Mouse (Mus musculus) layer of hippocampus, adult 18-20 months (tissue): ENCODE data around the gene Nt5c. TPM values are rescaled to one million over a fixed set of nuclear protein-coding genes. Genes with fewer than 3 reads are reported as not detected.
"Not testable (repeated sequence)": the region's sequence is repeated elsewhere in the genome, so short reads cannot be mapped to it uniquely, and the experiment has no call there.

Source experiments
- DNase-seq, 2 experiments: peaks; one replicate each; pipeline ENCODE4 v3.0.0; 2022; ENCODE audit warnings: low spot score in 2 of 2
- total RNA-seq, 2 experiments: library from RNA; stranded (reverse); gene quantifications; 2 replicates each; pipeline ENCODE4 v1.2.3; 2021

The Nt5c gene
- total RNA-seq, 2 experiments from 2014 or later: 66.5 to 66.8 TPM

DNA sequence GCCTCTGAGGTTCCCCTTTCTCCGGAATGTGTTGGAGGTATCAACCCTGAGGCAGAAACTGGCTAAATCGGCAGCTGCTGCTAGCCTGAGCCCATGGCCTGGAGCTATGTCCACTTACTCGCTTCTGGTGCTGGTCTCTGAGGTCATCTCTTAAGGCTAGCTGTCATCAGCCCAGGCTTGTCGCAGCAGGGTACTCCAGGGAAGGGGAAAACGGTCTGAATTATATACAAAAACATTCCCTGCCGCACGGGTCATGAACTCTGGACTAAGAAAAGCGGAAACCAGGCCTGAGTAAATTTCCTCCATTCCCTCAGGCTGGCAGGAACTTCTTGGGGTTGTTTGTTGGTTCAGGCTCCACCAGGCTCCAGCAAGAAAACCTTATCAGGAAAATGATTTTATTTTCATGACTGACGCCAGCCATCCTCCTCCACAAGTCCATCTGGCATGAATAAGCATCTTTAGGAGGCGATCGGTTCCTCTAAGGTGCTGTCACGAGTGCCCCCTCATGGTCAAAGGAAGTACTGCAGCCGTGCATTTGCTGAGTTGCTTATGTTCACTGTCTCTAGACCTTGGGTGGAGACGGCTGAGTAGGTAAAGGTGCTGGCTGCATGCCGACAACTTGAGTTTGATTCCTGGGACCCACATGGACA, 17.9 kb downstream of the Nt5c start:
- peak; percentile 93 to 99 for DNase-seq

DNA sequence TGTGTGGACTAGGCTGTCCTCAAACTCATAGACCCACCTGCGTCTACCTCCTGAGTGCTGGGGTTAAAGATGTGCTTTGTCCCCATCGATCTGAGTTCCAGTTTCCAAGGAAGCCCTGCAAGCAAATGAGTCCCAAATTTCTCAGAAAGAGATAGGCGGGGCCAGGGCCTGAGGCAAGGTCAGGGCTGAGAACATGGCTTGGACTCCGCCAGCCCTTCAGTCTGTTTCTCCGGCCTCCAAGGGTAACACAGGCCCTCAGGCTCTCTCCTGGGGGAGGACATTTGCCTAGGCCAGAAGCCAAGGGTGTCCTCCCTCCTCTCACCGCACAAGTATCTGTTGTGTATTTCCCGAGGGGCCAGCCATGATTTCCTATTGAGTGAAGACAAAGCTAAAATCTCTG, 19.5 kb downstream of the Nt5c start:
- DNase-seq: no peak

DNA sequence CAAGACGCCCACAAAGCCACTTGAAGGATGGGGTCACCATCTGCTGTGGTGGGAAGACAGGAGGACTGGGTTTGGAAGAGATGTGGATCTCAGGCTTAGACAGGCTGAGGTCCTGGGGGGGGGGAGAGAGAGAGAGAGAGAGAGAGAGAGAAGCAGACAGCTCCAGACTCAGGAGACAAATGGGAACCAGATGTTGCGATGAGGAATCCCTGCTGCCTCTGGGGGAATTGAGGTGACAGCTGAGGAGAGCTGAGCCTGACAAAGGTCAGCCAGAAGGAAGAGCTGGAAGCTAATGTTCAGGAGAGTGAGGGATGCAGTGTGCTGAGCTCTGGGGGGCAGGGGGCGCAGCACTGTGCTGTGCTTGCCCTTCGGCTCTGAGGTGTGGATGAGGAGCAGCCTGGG, 24.4 kb downstream of the Nt5c start:
- no peak for DNase-seq

DNA sequence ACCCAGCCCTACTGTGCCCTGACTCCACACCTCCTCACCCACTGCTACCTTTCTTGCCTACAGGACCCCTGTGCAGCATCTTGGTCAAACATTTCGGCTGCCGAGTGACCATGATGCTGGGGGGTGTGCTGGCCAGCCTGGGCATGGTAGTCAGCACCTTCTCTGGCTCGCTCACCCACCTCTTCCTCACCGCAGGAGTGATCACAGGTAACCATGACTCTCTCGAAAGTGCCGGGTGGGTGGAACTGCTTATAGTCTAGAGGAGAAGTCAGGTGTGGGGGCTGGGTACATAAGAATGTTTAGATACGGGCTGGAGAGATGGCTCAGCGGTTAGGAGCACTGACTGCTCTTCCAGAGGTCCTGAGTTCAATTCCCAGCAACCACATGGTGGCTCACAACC, 26.8 kb downstream of the Nt5c start:
- no peak for DNase-seq

DNA sequence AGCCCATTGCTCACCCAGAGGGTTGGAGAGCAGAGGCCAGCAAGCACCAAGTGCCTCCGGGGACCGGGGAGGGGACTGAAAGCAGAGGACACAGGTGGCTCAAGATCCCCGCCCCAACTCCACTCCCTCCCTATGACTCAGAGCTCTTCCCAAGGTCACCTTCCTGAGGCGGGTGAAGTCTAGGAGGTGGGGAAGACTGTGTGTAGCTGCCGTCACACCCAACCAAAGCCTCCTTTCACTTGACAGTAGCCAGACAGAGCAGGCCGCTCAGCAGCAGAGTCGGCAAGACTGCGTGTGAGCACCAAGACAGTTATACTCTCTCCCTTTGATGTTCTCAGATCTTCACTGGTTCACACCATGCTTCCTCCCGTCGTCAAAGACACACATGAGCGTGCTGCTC, 28.3 kb downstream of the Nt5c start:
- no peak for DNase-seq

DNA sequence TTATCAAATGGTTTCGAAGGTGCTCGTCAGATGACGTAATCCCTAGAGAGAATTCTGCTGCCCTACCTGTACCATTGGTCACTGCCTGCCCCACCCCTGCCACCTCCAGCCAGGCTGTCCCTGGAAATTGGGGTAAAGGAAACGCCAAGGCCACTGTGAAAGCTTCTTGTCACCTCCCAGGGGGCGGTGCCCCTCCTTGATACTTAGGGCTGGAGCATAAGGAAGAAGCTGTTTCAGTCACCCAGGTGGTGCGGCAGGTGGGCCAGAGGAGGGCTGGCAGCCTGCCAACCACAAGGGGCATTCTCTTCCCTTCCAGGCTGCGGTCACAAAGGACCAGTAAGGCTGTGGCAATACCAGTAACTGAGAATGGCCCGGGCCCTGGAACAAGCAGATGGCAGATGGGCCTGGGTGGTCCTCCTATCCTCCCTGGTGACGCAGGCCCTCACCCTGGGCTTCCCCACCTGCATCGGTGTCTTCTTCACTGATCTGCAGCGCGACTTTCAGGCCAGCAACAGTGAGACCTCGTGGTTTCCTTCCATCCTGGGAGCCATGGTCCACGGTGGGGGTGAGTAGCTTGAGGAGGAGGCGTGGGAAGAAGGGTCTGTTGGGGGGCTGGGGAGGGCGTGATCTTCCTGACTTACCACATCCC, 29.3 kb downstream of the Nt5c start, which contains the start of gene Slc16a5:
Gene Slc16a5 (plus strand): TSS at position 232 of the 649 bp plus-strand sequence.
- no peak for DNase-seq

DNA sequence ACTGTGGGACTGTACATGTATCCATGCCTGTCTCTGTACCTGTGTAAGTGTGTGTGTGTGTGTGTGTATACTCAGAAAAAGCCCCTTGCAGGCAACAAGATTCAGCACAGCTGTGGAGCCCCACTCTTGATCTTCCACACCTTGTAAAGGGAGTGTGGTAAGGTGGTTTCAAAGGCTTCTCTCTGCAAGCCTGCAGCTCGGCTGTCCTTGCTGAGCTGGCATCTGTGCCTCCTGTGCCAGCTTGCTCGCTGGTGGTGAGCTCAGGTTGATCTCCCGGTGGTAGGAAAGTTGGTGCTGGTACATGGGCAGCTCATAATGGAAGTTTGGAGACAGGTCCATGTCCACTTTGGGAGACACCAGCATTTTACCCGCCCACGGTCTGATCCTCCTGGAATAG, 29.8 kb downstream of the Nt5c start:
- DNase-seq: no peak

DNA sequence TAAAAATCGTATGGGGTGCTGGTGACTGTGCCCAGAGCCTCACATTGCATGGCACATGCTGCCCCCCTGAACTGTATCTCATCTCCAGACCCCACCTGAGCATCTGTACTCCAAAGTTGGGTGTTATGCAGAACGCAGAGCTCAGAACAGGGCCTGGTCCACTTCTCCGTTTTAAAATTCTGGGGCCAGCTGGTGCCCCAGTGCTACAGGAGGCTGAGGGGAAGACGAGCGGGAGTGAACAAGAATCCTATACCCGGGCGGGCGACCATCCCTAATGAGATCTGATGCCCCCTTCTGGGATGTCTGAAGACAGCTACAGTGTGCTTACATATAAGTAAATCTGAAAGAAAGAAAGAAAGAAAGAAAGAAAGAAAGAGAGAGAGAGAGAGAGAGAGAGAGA, 30.7 kb downstream of the Nt5c start:
- DNase-seq: no peak

DNA sequence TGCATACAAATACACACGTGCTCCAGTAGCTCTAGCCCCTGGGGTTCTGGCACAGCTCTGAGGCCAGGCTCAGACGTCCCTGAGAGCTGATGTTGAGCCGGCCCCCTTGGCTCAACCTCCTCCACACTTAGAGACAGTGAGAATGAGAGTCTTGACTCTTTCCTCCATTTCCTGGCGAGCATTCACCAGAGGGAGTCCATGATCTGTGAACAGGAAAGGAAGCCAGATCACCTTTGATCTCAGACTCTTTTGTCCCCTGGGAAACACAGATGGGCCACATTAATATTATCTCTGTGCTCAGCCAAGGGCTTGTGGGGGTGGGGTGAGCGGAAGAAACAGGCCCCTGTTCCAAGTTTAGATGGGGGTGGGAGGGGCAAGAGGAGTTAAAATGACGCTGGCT, 34.3 kb downstream of the Nt5c start:
- DNase-seq: no peak

DNA sequence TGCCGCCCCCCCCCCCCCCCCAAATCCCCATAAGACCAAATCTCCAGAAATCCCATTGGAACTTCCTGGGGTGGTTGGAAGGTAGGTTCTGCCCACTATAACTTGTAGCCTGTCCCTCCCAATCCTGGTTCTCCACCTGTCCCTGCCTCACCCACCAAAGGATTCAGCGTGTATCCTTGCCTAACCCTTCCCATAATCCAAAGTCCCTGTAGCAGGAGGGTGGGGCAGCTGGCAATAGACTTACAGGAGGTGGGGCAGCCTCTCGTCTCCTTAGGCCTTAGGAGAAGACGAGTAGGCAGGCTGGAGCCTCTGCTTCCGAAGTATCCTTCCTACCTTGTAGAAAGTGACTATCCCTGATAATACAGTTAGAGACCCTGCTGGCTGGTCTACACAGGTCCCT, 35.5 kb downstream of the Nt5c start:
- DNase-seq: no peak

DNA sequence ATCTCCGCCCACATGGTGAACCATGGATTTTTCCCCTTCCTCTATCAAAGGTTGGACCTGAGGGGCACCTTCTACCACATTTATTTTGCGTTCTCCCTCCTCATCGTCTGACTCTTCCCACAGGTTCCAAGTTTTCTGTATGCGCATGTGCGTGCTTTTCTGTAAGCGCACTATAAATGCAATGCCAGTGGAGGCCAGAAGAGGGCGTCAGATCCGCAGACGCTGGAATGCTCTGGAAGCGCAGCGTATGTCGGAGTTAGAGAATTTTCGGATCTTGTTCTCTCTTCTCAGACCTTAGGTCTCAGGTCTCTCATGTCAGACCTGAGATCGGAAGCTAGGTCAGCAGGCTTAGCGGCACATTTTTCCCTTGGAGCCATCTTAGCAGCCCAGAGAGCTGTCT, 36.0 kb downstream of the Nt5c start:
- no peak for DNase-seq

DNA sequence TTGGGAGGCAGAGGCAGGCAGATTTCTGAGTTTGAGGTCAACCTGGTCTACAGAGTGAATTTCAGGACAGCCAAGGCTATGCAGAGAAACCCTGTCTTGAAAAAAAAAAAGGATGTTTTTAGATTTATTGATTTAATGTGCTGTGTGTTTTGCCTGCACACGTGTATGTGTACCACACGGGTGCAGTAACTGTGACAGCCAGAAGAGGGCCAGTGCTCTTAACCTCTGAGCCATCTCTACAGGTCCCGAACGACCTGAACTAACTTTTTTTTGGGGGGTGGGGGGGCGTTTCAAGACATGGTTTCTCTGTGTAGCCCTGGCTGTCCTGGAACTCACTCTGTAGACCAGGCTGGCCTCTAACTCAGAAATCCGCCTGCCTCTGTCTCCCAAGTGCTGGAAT, 36.8 kb downstream of the Nt5c start:
- DNase-seq: not testable (repeated sequence)

DNA sequence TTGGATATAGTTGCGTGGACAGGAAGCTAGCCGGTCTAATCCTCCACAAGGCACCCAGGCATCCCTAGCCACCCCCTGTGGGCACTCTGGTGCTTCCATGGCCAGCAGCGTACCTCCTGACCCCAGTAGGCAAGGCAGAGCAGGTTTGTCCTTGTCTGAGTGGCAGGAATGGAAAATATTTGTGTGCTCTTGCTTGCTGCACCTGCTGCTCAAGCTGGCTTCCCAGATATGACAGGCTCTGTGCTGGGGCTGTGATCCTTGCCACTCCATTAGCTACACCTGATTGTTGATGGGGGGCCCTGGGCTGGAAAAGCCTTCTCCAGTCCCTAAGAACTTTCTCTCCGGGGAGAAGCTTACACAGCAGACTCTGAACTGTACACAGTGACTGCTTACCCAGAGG, 38.4 kb downstream of the Nt5c start:
- no peak for DNase-seq

DNA sequence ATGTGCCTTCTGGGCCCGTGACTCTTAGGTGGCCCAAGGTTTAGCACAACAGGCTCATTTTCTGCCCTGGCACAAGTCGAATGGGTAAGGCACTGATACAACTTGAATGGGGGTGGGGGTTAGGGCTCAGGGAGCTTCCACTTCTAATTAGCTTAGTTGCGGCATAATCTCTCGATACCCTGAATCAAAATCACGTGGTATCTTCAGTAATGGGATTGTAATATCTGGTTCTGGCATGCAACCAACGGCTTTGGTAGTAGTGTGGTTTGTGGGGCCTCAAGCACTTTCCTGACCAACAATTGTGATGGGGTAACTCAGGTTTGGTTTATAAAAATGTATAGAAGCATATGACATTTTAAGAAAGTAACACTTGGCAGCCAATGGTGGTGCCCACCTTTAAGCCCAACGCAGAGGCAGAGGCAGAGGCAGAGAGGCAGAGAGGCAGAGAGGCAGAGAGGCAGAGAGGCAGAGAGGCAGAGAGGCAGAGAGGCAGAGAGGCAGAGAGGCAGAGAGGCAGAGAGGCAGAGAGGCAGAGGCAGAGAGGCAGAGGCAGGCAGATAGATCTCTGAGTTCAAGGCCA, 39.3 kb downstream of the Nt5c start:
- no peak for DNase-seq

DNA sequence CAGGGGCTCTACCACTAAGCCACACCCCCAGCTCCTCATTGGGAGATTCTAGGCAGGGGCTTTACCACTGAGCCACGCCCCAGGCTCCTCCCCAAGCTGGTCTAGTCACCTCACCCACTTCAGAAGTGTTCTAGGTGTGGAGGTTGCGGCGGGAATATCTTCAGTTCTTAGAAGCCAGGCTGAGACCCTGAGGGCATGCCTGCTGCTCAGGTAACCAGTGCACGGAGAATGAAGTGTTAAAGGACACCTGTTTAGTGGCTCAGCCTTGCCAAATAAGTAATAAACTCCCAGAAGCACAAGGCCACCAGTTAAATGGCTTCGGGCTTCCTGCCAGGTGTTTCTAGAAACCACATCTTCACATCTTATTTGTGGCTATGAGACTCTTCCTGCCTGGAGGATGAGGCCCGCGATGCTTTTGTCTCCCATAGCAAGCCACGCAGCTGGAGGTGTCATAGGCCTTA, 39.9 kb downstream of the Nt5c start:
- no peak for DNase-seq

DNA sequence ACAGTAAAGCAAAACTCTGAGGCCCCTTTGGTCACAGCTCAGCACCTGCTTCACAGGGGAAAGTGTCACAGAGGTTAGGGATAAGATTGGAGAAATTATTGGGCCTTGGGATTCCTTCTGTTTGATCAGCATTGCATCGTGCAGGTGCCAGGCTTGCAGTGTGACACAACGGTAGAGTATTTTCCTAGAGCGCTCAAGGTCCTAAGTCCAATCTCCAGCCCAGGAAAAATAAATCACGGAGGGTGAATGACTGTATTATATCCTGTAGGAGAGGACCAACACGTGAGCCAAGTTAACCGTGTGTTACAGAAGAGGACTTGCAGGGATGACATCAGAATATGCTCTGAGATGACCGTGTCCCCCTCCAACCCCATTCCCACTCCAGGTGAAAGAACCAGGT, 41.5 kb downstream of the Nt5c start:
- DNase-seq: no peak

DNA sequence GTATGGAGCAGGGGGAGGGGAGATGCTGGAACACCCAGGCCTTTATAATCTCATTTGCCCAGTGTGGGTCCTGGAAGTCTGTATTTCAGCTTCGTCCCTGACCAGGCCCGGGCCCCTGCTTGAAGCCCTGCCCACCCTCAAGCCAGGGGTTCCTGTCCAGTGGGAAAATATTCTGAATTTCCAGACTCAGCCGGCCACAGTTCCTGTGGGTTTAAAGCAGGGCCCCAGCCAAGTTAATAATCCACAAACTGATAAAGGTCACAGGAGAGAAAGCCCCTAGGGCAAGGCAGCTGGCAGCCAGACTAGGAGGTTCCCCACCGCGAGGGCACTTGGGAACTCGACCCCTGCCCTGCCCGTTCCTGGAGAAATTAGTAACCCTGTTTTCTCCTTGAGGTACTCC, 42.7 kb downstream of the Nt5c start:
- DNase-seq: no peak

DNA sequence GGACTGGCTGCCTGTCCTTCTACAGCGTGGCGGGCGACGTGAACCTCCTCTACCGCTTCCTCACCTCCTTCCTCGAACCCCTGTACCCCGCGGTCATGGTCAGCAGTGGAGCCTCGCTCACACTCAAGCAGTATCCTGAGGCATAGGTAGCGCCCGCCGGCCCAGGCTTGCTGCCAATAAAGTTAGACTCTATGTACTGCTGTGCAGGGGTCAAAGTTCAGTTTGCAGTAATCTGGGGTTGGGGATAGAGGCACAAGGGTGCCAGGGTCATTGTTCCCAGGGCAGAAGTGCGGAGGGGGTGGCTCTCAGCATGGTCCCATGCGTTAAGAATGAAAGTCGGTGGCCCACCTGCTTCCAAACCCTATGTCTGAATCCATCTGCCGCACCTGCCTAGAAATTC, 43.6 kb downstream of the Nt5c start:
- DNase-seq: no peak

DNA sequence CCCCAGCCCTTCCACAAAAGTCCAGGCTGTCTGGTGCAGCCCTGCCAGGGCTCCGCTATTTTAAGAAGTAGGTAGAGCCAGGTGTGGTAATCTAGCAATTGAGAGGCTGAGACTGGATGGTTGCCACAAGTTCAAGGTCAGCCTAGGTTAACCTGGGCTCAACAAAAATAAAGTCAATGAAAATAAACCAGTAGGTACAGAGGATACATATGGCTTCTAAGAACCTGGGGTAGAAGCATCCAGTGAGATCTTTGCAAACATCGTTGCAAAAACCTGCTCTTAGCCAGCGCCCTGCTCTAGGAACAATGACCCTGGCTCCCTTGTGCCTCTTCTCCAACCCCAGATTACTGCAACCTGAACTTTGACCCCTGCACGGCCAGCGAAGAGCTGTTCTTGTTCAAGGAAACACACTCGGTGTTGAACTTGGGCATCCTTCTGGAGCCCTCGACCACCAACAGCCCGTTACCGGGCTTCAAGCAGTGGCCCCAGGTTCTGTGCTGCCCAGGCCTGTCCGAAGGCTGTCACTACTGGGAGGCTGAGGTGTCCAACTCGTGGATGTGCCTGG, 44.3 kb downstream of the Nt5c start:
- no peak for DNase-seq

DNA sequence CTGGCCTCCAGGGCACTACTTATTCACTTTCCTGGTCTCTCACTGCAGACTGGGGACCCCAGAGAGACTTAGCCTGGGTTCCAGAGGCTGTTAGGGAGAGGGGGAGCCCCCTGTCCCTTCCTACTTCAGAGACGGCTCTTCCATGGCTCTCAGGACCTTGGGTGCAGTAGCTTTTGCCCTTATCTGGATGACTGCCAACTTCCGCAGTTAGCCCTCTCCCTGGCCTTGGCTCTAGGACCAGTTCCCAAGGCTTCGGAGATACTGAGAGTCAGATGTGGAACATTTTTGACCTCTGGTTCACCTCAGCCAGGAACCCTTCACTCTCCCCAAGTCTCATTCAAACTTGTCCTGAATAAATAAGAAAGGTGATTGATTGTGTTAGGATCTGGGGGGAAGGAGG, 44.8 kb downstream of the Nt5c start:
- DNase-seq: no peak

DNA sequence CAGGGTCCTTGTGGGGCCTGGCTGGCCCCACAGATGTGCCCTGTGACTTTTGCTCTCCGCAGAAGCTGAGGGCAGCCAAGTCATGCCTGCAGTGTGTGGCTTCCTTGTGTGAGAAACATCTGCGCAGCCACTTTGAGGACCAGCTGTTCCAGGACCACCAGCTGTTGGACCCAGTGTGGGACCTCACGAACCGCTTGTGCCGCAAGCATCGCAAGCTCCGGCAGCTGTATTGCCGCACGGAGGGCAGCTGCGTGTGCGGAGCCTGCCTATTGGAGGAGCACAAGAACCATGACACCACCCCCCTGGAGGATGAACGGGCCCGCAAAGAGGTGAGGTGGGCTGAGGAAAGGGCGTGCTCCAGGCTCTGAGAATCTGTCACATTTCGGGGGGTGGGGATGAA, 50.2 kb downstream of the Nt5c start:
- no peak for DNase-seq
